Mouse (Mus musculus): ENCODE measurements at regions not wholly inside any gene's neighbourhood (a gene's known extent, or its start where the extent isn't known, plus 50 kb on each side); places are given as distances from the start of the nearest gene placed in this dataset.

DNA sequence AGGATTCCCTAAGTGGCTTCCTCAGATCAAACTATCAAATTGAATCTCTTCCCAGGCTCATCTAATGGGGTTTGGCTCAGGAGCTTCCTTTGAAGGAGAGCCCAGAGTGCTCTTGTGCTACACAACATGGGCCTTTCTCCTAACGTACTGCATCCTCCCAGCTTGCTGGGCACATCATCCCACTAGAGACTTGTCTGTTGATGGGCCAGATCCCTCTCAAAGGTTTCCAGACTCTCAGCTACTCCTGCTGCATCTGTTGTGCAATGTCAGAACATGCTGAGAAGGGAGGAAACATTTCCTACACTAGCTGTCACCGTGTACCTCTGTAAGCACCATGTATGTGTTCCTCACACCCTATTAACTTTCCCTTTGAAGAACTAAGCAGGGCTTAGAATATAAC lies 605.0 kb upstream of the Adamts9 start:
- Histone ChIP-seq H3K4me3 (ENCODE audit: control insufficient read depth in 1 of 2, insufficient read depth in 1 of 2, low read depth in 2 of 2, low read length in 2 of 2) (no peak overlapping the region), H3K79me2 (ENCODE audit: control insufficient read depth, insufficient read depth, low read length, poor library complexity) (no peaks in the 10 kb centered on the region), H3K36me3 (ENCODE audit: control insufficient read depth in 1 of 2, insufficient read depth in 2 of 2, low read length in 2 of 2) (no peaks in the 10 kb centered on the region), H3K9ac (ENCODE audit: control insufficient read depth, low read depth, low read length, poor library complexity, severe bottlenecking) (no peak overlapping the region), H3K9me3 (replicated peaks; ENCODE audit: insufficient read depth, low read length) (no peaks in the 10 kb centered on the region), H3K4me1 (ENCODE audit: control insufficient read depth in 1 of 2, insufficient read depth in 2 of 2, low read length in 2 of 2) (no peaks in the 10 kb centered on the region), H3K27ac (ENCODE audit: control insufficient read depth, low read depth, low read length) (no peak overlapping the region), H3K27me3 (ENCODE audit: control insufficient read depth in 1 of 2, insufficient read depth in 2 of 2, low read length in 2 of 2) (no peaks in the 10 kb centered on the region)
- no peak for TF ChIP-seq RAD21 (IDR thresholded peaks at IDR 0.05; ENCODE audit: low read depth, low read length)
- TF ChIP-seq CTCF (IDR thresholded peaks at IDR 0.05 in 2 of 3, conservative IDR thresholded peaks at IDR 0.05 in 1 of 3; ENCODE audit: control insufficient read depth in 1 of 3, insufficient read depth in 1 of 3, low read depth in 2 of 3, low read length in 3 of 3, poor library complexity in 1 of 3, severe bottlenecking in 1 of 3) = no peak
- no peak for TF ChIP-seq GATA1 (IDR thresholded peaks at IDR 0.05; ENCODE audit: low read depth, low read length)
- TF ChIP-seq SIN3A (IDR thresholded peaks at IDR 0.05; ENCODE audit: low read length) = no peak
- TF ChIP-seq BHLHE40 (IDR thresholded peaks at IDR 0.05; ENCODE audit: borderline replicate concordance, low read depth, low read length) = no peak
- no peak for TF ChIP-seq NRF1 (IDR thresholded peaks at IDR 0.05; ENCODE audit: insufficient read depth, low read depth, low read length, poor library complexity, severe bottlenecking)
- TF ChIP-seq TBP (IDR thresholded peaks at IDR 0.05; ENCODE audit: low read depth, low read length) = no peak
- TF ChIP-seq POLR2AphosphoS2 (IDR thresholded peaks at IDR 0.05; ENCODE audit: low read length) = no peak
- no peak for TF ChIP-seq ZMIZ1 (IDR thresholded peaks at IDR 0.05; ENCODE audit: low read depth, low read length)
- TF ChIP-seq RCOR1 (IDR thresholded peaks at IDR 0.05; ENCODE audit: low read depth, low read length) = no peak
- no peak for TF ChIP-seq MAX (IDR thresholded peaks at IDR 0.05; ENCODE audit: low read length)
- no peak for TF ChIP-seq ZNF384 (IDR thresholded peaks at IDR 0.05; ENCODE audit: low read depth, low read length)
- no peak for TF ChIP-seq NELFE (IDR thresholded peaks at IDR 0.05; ENCODE audit: low read depth, low read length)
- TF ChIP-seq TCF12 (IDR thresholded peaks at IDR 0.05; ENCODE audit: low read depth, low read length) = no peak
- TF ChIP-seq GABPA (IDR thresholded peaks at IDR 0.05; ENCODE audit: low read depth, low read length) = no peak
- TF ChIP-seq TAL1 (IDR thresholded peaks at IDR 0.05; ENCODE audit: low read length) = no peak
- TF ChIP-seq E2F4 (IDR thresholded peaks at IDR 0.05; ENCODE audit: borderline replicate concordance, low read depth, low read length) = no peak
- no peak for TF ChIP-seq HCFC1 (IDR thresholded peaks at IDR 0.05; ENCODE audit: low read depth, low read length)
- no peak for TF ChIP-seq CHD2 (IDR thresholded peaks at IDR 0.05; ENCODE audit: low read length)
- no peak for TF ChIP-seq JUND (IDR thresholded peaks at IDR 0.05; ENCODE audit: low read depth, low read length)
- DNase-seq (ENCODE audit: low read depth, low spot score) = no peak

DNA sequence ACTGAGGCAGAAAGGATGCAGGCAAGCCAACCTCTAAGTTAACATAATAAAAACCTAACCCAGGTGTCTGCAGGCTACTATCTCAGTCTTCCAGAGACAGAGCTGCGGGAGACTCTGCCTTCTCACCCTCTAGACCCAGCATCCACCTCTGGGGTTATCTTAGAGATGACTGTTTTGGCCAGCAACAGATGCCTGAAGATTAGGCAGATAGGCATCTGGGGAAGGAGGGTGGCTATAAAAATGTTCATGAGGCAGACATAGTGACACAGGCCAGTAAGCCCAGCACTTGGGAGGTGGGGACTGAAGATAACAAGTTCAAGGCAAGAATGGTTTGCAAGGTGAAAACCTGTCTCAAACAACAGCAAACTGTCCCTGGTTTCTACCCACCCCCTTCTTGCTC lies 601.0 kb upstream of the Adamts9 start:
- Histone ChIP-seq H3K9me3 (replicated peaks; ENCODE audit: insufficient read depth, low read length) (no peaks in the 10 kb centered on the region), H3K9ac (ENCODE audit: control insufficient read depth, low read depth, low read length, poor library complexity, severe bottlenecking) (no peak overlapping the region), H3K36me3 (ENCODE audit: control insufficient read depth in 1 of 2, insufficient read depth in 2 of 2, low read length in 2 of 2) (no peaks in the 10 kb centered on the region), H3K79me2 (ENCODE audit: control insufficient read depth, insufficient read depth, low read length, poor library complexity) (no peaks in the 10 kb centered on the region), H3K4me1 (ENCODE audit: control insufficient read depth in 1 of 2, insufficient read depth in 2 of 2, low read length in 2 of 2) (no peaks in the 10 kb centered on the region), H3K4me3 (ENCODE audit: control insufficient read depth in 1 of 2, insufficient read depth in 1 of 2, low read depth in 2 of 2, low read length in 2 of 2) (no peak overlapping the region), H3K27ac (ENCODE audit: control insufficient read depth, low read depth, low read length) (no peak overlapping the region), H3K27me3 (ENCODE audit: control insufficient read depth in 1 of 2, insufficient read depth in 2 of 2, low read length in 2 of 2) (no peaks in the 10 kb centered on the region)
- no peak for DNase-seq (ENCODE audit: low read depth, low spot score)
- TF ChIP-seq MAX (IDR thresholded peaks at IDR 0.05; ENCODE audit: low read length) (no peak), MXI1 (IDR thresholded peaks at IDR 0.05; ENCODE audit: low read depth, low read length) (no peak), USF2 (IDR thresholded peaks at IDR 0.05; ENCODE audit: borderline replicate concordance in 1 of 2, insufficient read depth in 1 of 2, low read depth in 1 of 2, low read length in 2 of 2) (no peak), RAD21 (IDR thresholded peaks at IDR 0.05; ENCODE audit: low read depth, low read length) (no peak), MYC (IDR thresholded peaks at IDR 0.05; ENCODE audit: low read depth, low read length) (no peak), ETS1 (IDR thresholded peaks at IDR 0.05; ENCODE audit: low read depth, low read length) (no peak), ZKSCAN1 (IDR thresholded peaks at IDR 0.05; ENCODE audit: low read depth, low read length) (no peak), SIN3A (IDR thresholded peaks at IDR 0.05; ENCODE audit: low read length) (no peak), ZNF384 (IDR thresholded peaks at IDR 0.05; ENCODE audit: low read depth, low read length) (no peak), KAT2A (conservative IDR thresholded peaks at IDR 0.05; ENCODE audit: low read depth, low read length) (no peak), MAZ (IDR thresholded peaks at IDR 0.05; ENCODE audit: low read depth, low read length) (no peak), POLR2AphosphoS5 (IDR thresholded peaks at IDR 0.05; ENCODE audit: borderline replicate concordance, low read depth, low read length) (no peak), ELF1 (IDR thresholded peaks at IDR 0.05; ENCODE audit: low read depth, low read length) (no peak), USF1 (IDR thresholded peaks at IDR 0.05; ENCODE audit: low read depth, low read length) (no peak), NELFE (IDR thresholded peaks at IDR 0.05; ENCODE audit: low read depth, low read length) (no peak), ZMIZ1 (IDR thresholded peaks at IDR 0.05; ENCODE audit: low read depth, low read length) (no peak), POLR2A (IDR thresholded peaks at IDR 0.05; ENCODE audit: control insufficient read depth in 1 of 2, insufficient read depth in 1 of 2, low read depth in 1 of 2, low read length in 2 of 2, poor library complexity in 1 of 2) (no peak), HCFC1 (IDR thresholded peaks at IDR 0.05; ENCODE audit: low read depth, low read length) (no peak), SMC3 (IDR thresholded peaks at IDR 0.05; ENCODE audit: low read depth, low read length) (no peak)
